ENCODE assay signal across 8 mouse cellular contexts in genomic region chr5:104570766-104571165, GRCm38 (mm10).
DNase-seq lines count a peak whose midpoint lies in the region; ATAC-seq and TF ChIP-seq lines count a peak whose summit lies in the region.

No protein-coding gene starts in this region.

- no peaks in the 10 kb centered on the region for H3K4me1 ChIP-seq in embryonic facial prominence, embryonic 11.5 days (ENCODE audit: control insufficient read depth, insufficient read depth, low read length)
- no peaks in the 10 kb centered on the region for H3K4me1 ChIP-seq in lung, embryonic 14.5 days (ENCODE audit: insufficient read depth)

- H3K27me3 ChIP-seq in embryonic facial prominence, embryonic 11.5 days (ENCODE audit: control insufficient read depth, insufficient read depth, low read length) = no peaks in the 10 kb centered on the region
- no peaks in the 10 kb centered on the region for H3K27me3 ChIP-seq in lung, embryonic 14.5 days (ENCODE audit: insufficient read depth, low read length)

- no peak overlapping the region for H3K9ac ChIP-seq in embryonic facial prominence, embryonic 11.5 days (replicated peaks; ENCODE audit: low read length)
- H3K9ac ChIP-seq in lung, embryonic 14.5 days = no peak overlapping the region

- intact Hi-C loops in heart, postnatal 10 days (cut with DNase I) = loop anchor here (5.0 kb wide), 1 partner anchor 58 kb away; no protein-coding TSS in a partner anchor

- 52% methylated on average over 6 of the region's 6 CpGs for WGBS in embryonic facial prominence, embryonic 11.5 days
- WGBS in lung, embryonic 14.5 days = 41% methylated on average over 6 of the region's 6 CpGs

- DNase-seq in 3T3-L1 (ENCODE audit: low read depth, low spot score) (peak; percentile 61), MN1 (ENCODE audit: low spot score) (peak; percentile 40)
- no peak for DNase-seq in embryonic facial prominence, embryonic 11.5 days (ENCODE audit: low spot score)
- DNase-seq in heart, postnatal 10 days = peak; percentile 11 to 34
- peak; percentile 53 to 67 for DNase-seq in kidney, postnatal 4 days
- peak; percentile 53 for DNase-seq in lung, embryonic 14.5 days
- DNase-seq in right cerebral cortex, postnatal 4 days = peak; percentile 66
- DNase-seq in T-cell, adult 2 months (ENCODE audit: low spot score) = no peak

- H3K27ac ChIP-seq in embryonic facial prominence, embryonic 11.5 days (replicated peaks; ENCODE audit: low read depth, low read length) = no peak overlapping the region
- no peak overlapping the region for H3K27ac ChIP-seq in lung, embryonic 14.5 days (ENCODE audit: low read depth)

- no peak for TF ChIP-seq CTCF in lung, embryonic 14.5 days (IDR thresholded peaks at IDR 0.05; ENCODE audit: low read depth)

- no peaks in the 10 kb centered on the region for H3K9me3 ChIP-seq in embryonic facial prominence, embryonic 11.5 days (replicated peaks; ENCODE audit: control insufficient read depth, low read length)
- peaks cover 16% of the 10 kb centered on the region for H3K9me3 ChIP-seq in lung, embryonic 14.5 days (ENCODE audit: low read depth, low read length)

- H3K4me3 ChIP-seq in embryonic facial prominence, embryonic 11.5 days (ENCODE audit: low read depth, low read length) = peak overlapping the region; percentile 51
- peak overlapping the region; percentile 55 for H3K4me3 ChIP-seq in lung, embryonic 14.5 days (ENCODE audit: low read depth, low read length)

- peaks cover 5% of the 10 kb centered on the region; the same call in 1 of the 2 replicates for H3K36me3 ChIP-seq in embryonic facial prominence, embryonic 11.5 days (replicated peaks; ENCODE audit: control insufficient read depth, insufficient read depth, low read depth, low read length)
- H3K36me3 ChIP-seq in lung, embryonic 14.5 days (ENCODE audit: insufficient read depth) = peaks cover 10% of the 10 kb centered on the region; the same call in 1 of the 2 replicates

- ATAC-seq in embryonic facial prominence, embryonic 11.5 days (replicated peaks; ENCODE audit: insufficient number of reproducible peaks, low FRiP score, low TSS enrichment, low read depth) = no peak
- no peak; the same call in 1 of the 2 replicates for ATAC-seq in lung, embryonic 14.5 days (ENCODE audit: insufficient read depth)

- H3K4me2 ChIP-seq in embryonic facial prominence, embryonic 11.5 days (ENCODE audit: low read depth, low read length) = no peak overlapping the region
- peak overlapping the region; percentile 53 for H3K4me2 ChIP-seq in lung, embryonic 14.5 days

Comparison
In these comparisons a context has a peak if more than half of its experiments do, and no peak if none do; other contexts are left out.
1. DNase-seq: peak in 3T3-L1 (single experiment), MN1 (single experiment), heart, postnatal 10 days (2 of 2), kidney, postnatal 4 days (2 of 2), lung, embryonic 14.5 days (single experiment) and right cerebral cortex, postnatal 4 days (single experiment); none in embryonic facial prominence, embryonic 11.5 days (single experiment) and T-cell, adult 2 months (single experiment).